Mouse (Mus musculus) kidney, embryonic 14.5 days (tissue): Measurements from ENCODE around the gene Dnajc22. TPM values are rescaled to one million over a fixed set of nuclear protein-coding genes. Genes with fewer than 3 reads are reported as not detected.
"Not testable (repeated sequence)": the region's sequence is repeated elsewhere in the genome, so short reads cannot be mapped to it uniquely, and the experiment has no call there.

Experiments
- ATAC-seq: fragments of 200-750 bp; cut with Nextera tagmentation; 2 replicates; pipeline ENCODE4 v1.8.0; 2017; ENCODE audit warnings: moderate number of reproducible peaks, mild to moderate bottlenecking, moderate TSS enrichment, moderate library complexity; ENCODE audit not compliant: low FRiP score, low TSS enrichment
- H3K27ac ChIP-seq: fragments of 300-500 bp; sonication (generic); 2 replicates; pipeline ENCODE4 v1.5.1; 2014; ENCODE audit warnings: low read depth, mild to moderate bottlenecking, low read length, moderate library complexity, mixed read lengths
- H3K27me3 ChIP-seq: fragments of 300-500 bp; sonication (generic); 2 replicates; pipeline ENCODE4 v1.6.1; 2014; ENCODE audit warnings: mild to moderate bottlenecking, low read length; ENCODE audit not compliant: control insufficient read depth, insufficient read depth
- H3K36me3 ChIP-seq: fragments of 300-500 bp; sonication (generic); 2 replicates; pipeline ENCODE4 v1.6.1; 2014; ENCODE audit warnings: low read length, mixed read lengths; ENCODE audit not compliant: control insufficient read depth, insufficient read depth
- H3K4me1 ChIP-seq: fragments of 300-500 bp; sonication (generic); 2 replicates; pipeline ENCODE4 v1.6.1; 2014; ENCODE audit warnings: low read length, mixed read lengths; ENCODE audit not compliant: control insufficient read depth, insufficient read depth
- H3K4me2 ChIP-seq: fragments of 300-500 bp; sonication (generic); replicated peaks from 2 replicates; pipeline ENCODE4 v1.6.1; 2014; ENCODE audit warnings: low read depth, mild to moderate bottlenecking, low read length
- H3K4me3 ChIP-seq: fragments of 300-500 bp; sonication (generic); 2 replicates; pipeline ENCODE4 v1.5.1; 2014; ENCODE audit warnings: mild to moderate bottlenecking, low read length
- H3K9ac ChIP-seq: fragments of 300-500 bp; sonication (generic); 2 replicates; pipeline ENCODE4 v1.6.1; 2014; ENCODE audit warnings: low read depth, mild to moderate bottlenecking, low read length, moderate library complexity
- H3K9me3 ChIP-seq: fragments of 300-500 bp; sonication (generic); 2 replicates; pipeline ENCODE4 v1.6.1; 2016; ENCODE audit warnings: low read length; ENCODE audit not compliant: control insufficient read depth
- WGBS: fragments of 180-500 bp; shearing (Covaris S2); extraction: QIAGEN DNeasy Blood & Tissue Kit; methylation state at CpG from one replicate; pipeline ENCODE4 v1.1.7; 2014; 5-methylcytosine and 5-hydroxymethylcytosine counted together
- polyA plus RNA-seq: library from polyadenylated mRNA; unstranded; fragments of >200 nt; fragmentation: Nextera tagmentation; extraction: Ambion mirVana; gene quantifications from 2 replicates; pipeline ENCODE4 v1.2.1, GENCODE M21; 2014

Gene Dnajc22
- 5.4 and 7.1 TPM in 2 replicates for polyA plus RNA-seq

DNA sequence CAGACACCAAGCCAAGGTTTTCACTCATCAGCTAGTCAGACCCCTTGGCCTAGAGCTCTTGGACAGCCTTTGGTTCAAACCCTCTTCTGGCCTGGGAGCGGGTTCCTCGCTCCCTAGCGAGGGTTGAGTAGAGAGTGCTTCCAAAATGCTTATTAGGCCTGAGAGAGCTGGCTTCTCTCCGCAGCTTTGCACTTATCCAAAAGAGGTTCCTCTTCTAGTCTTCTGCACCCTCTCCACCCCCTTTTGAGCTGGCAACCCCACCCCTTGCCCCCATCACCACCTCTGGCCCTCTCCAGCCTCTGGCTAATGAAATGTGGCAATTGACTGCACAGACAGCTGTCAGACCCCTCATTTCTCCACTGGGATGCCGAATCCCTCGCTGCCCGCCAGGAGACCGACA, at the start of gene Dnajc22:
Gene Dnajc22 (plus strand): TSS at position 301 of the 400 bp plus-strand sequence.
- 36% methylated on average over 8 of the region's 8 CpGs for WGBS
- ATAC-seq = no peak
- H3K4me3 ChIP-seq = peak within 1 kb of the TSS; percentile 39
- no peaks in the 10 kb centered on the region for H3K9me3 ChIP-seq
- peaks cover 49% of the 10 kb centered on the region for H3K4me1 ChIP-seq
- peak within 1 kb of the TSS; percentile 56 for H3K9ac ChIP-seq
- H3K27me3 ChIP-seq = peaks cover 71% of the 10 kb centered on the region
- H3K4me2 ChIP-seq = peak within 1 kb of the TSS; percentile 84
- H3K27ac ChIP-seq = peak within 1 kb of the TSS; percentile 48; the same call in 1 of the 2 replicates
- no peaks in the 10 kb centered on the region for H3K36me3 ChIP-seq

DNA sequence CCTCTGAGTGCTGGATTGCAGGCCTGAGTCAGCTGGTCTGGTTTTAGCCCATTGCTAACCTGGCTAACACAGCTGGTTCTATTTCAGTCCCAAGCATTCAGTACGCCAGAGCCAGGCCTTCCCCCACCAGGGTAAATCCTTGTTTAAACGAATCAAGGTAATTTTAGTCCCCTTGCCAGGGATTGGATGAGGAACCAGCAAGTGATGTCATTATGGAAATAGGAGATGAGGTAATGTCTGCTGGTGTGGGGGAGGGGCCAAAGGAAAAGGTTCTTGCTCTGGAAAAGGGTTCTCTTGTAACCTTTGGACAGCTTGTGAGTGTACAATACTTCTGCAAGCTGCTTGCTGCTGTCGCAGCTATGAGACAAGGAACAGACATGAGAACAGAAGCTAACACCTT, 48.1 kb upstream of the Dnajc22 start:
- Histone ChIP-seq H3K27me3 (no peaks in the 10 kb centered on the region), H3K4me3 (no peak overlapping the region), H3K9me3 (no peaks in the 10 kb centered on the region), H3K4me1 (peaks cover 15% of the 10 kb centered on the region), H3K27ac (no peak overlapping the region), H3K9ac (no peak overlapping the region), H3K4me2 (no peak overlapping the region), H3K36me3 (no peaks in the 10 kb centered on the region)
- no peak for ATAC-seq
- 60% methylated on average over 3 of the region's 3 CpGs for WGBS

DNA sequence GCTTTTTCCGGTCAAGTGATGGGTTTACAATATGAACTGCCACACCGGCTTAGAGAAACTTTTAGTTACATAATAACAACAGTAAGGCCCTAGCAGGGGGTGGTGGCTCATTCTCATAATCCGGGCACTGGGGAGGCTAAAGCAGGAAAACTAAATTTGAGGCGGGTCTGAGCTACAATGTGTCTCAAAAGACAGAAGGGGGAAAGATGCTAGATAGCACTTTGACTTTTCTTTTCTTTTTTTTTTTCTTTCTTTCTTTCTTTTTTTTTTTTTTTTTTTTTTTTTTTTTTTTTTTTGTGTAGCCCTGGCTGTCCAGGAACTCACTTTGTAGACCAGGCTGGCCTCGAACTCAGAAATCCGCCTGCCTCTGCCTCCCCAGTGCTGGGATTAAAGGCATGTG, 47.2 kb upstream of the Dnajc22 start:
- peaks cover 15% of the 10 kb centered on the region for H3K4me1 ChIP-seq
- H3K36me3 ChIP-seq, H3K4me2 ChIP-seq, H3K9me3 ChIP-seq, ATAC-seq, H3K27ac ChIP-seq, H3K4me3 ChIP-seq, H3K9ac ChIP-seq, H3K27me3 ChIP-seq: not testable (repeated sequence)
- 77% methylated on average over 6 of the region's 6 CpGs for WGBS

DNA sequence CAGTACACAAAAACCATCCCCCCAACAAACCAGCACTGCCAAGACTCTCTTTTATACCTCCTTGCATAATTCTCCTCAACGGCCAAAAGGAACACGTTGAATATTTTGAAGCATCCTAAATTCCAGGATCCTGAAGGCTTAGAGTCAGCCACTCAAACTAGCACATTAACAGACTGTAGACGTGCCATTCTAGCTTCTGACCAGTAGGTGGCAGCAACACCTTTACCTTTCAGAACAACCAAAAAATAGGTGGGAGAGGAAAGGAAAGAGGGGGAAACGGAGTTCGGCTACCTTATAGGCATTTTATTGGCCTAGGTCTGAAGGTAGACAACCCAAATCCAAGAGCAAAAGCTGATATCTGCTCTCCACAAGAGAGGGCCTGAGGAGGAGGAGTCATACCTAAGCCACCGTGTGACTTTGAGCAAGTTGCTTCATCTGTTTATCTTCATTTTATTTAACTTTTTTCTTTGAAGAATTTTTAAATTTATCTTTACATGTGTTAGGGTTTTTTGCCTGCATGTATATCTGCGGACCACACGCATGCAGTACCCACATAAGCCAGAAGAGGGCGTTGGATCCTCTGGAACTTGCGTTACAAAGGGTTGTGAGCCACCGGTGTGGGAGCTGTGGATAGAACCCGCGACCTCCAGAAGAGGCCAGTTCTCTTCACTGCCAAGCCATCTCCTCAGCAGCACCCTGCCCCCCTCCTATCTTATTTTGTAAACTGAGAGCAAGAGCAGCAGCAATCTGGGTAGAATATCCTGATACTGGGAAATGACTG, 43.3 kb upstream of the Dnajc22 start:
- H3K9me3 ChIP-seq = no peaks in the 10 kb centered on the region
- 33% methylated on average over 13 of the region's 13 CpGs for WGBS
- H3K27me3 ChIP-seq = peaks cover 15% of the 10 kb centered on the region
- no peak for ATAC-seq
- no peak overlapping the region for H3K4me2 ChIP-seq
- no peaks in the 10 kb centered on the region for H3K36me3 ChIP-seq
- H3K4me1 ChIP-seq = 0 out of 2 replicates have a peak, but pooled peaks cover 6% of the 10 kb centered on the region
- H3K4me3 ChIP-seq = no peak overlapping the region
- H3K9ac ChIP-seq = no peak overlapping the region
- no peak overlapping the region for H3K27ac ChIP-seq

DNA sequence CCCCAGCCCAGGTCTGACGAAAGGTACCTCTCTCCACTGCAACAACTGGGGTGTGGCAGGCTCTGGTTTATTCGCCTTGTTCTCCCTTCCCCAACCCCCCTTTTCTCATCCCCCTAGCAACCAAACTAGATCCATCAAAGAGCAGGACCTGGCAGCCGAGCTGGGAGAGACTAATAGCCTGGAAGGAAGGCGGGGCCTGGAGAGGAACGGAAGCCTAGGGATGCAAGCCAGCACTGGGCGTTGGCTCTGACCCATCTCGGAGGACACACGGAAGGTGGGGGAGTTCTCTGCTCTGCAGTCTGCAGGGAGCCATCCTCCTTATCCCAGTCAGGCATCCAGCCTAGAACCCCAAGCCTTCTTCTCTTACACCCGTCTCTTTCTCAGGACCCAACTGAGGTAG, 39.6 kb upstream of the Dnajc22 start:
- Histone ChIP-seq H3K4me3 (no peak overlapping the region), H3K27ac (no peak overlapping the region), H3K9ac (no peak overlapping the region), H3K4me1 (peaks cover 17% of the 10 kb centered on the region), H3K9me3 (no peaks in the 10 kb centered on the region), H3K27me3 (peaks cover 52% of the 10 kb centered on the region), H3K4me2 (no peak overlapping the region), H3K36me3 (no peaks in the 10 kb centered on the region)
- WGBS = 4% methylated on average over 9 of the region's 9 CpGs
- no peak for ATAC-seq

DNA sequence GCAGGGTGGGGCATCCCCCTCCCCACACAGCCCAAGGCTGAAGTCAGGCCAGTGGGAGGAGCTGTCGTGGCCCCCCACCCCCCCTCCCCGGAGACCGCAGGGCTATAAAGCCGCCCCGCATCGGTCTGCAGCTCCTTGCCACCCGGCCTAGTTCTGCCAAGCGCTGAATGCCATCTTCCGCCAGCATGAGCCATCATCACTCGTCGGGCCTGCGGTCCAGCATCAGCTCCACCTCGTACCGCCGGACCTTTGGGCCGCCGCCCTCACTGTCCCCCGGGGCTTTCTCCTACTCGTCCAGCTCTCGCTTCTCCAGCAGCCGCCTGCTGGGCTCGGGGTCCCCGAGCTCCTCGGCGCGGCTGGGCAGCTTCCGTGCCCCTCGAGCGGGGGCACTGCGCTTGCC, 37.9 kb upstream of the Dnajc22 start, which contains the start of gene Prph:
Gene Prph (plus strand): TSS at position 135 of the 400 bp plus-strand sequence.
- H3K27me3 ChIP-seq = peaks cover 62% of the 10 kb centered on the region

DNA sequence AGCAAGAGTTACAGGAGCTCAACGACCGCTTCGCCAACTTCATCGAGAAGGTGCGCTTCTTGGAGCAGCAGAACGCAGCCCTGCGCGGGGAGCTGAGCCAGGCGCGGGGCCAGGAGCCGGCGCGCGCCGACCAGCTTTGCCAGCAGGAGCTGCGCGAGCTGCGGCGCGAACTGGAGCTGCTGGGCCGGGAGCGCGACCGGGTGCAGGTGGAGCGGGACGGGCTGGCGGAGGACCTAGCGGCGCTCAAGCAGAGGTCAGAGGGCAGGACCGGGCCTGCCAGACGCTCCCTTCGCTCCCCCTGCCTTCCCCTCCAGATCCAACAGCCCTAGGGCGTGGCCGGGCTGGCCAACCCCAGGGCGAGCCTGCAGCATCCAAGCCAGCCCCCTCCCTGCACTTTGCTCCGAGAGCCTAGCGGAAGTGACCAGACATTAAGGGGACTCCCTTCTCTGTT, 37.4 kb upstream of the Dnajc22 start:
- Histone ChIP-seq H3K27ac (no peak overlapping the region), H3K4me1 (peaks cover 17% of the 10 kb centered on the region), H3K27me3 (peaks cover 62% of the 10 kb centered on the region), H3K4me3 (peak overlapping the region; percentile 35), H3K36me3 (no peaks in the 10 kb centered on the region), H3K9me3 (no peaks in the 10 kb centered on the region), H3K9ac (peak overlapping the region; percentile 37; the same call in 1 of the 2 replicates), H3K4me2 (peak overlapping the region; percentile 59)
- WGBS = under 1% methylated on average over 34 of the region's 37 CpGs
- ATAC-seq = peak; percentile 45

More for the DNA sequence above, 37.9 kb upstream of the Dnajc22 start, which contains the start of gene Prph:
- peak within 1 kb of the TSS; percentile 37; the same call in 1 of the 2 replicates for H3K9ac ChIP-seq
- no peak within 1 kb of the TSS for H3K27ac ChIP-seq
- H3K9me3 ChIP-seq = no peaks in the 10 kb centered on the region
- peak within 1 kb of the TSS; percentile 59 for H3K4me2 ChIP-seq
- peak within 1 kb of the TSS; percentile 35 for H3K4me3 ChIP-seq
- WGBS = under 1% methylated on average over 30 of the region's 30 CpGs
- peaks cover 17% of the 10 kb centered on the region for H3K4me1 ChIP-seq
- H3K36me3 ChIP-seq = no peaks in the 10 kb centered on the region
- ATAC-seq = no peak

DNA sequence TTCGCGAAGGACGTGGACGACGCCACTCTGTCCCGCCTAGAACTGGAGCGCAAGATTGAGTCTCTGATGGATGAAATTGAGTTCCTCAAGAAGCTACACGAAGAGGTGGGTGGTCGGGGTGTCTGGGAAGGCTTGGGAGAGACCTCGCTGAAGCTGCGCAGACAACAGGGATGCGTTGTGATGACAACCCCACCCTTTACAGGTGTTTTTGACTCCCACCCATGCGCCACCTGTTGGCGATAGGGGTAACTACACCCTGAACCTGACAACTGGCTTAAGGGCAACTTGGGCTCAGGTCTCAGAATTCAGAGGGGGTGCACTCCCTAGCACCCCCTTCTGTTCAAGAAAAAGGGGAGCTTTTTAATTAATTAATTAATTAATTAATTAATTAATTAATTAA, 36.6 kb upstream of the Dnajc22 start:
- H3K9ac ChIP-seq = no peak overlapping the region
- 5% methylated on average over 14 of the region's 14 CpGs for WGBS
- peaks cover 17% of the 10 kb centered on the region for H3K4me1 ChIP-seq
- no peak for ATAC-seq
- H3K4me3 ChIP-seq = no peak overlapping the region; the same call in 1 of the 2 replicates
- peaks cover 65% of the 10 kb centered on the region for H3K27me3 ChIP-seq
- no peaks in the 10 kb centered on the region for H3K36me3 ChIP-seq
- no peak overlapping the region for H3K4me2 ChIP-seq
- no peak overlapping the region for H3K27ac ChIP-seq
- no peaks in the 10 kb centered on the region for H3K9me3 ChIP-seq

DNA sequence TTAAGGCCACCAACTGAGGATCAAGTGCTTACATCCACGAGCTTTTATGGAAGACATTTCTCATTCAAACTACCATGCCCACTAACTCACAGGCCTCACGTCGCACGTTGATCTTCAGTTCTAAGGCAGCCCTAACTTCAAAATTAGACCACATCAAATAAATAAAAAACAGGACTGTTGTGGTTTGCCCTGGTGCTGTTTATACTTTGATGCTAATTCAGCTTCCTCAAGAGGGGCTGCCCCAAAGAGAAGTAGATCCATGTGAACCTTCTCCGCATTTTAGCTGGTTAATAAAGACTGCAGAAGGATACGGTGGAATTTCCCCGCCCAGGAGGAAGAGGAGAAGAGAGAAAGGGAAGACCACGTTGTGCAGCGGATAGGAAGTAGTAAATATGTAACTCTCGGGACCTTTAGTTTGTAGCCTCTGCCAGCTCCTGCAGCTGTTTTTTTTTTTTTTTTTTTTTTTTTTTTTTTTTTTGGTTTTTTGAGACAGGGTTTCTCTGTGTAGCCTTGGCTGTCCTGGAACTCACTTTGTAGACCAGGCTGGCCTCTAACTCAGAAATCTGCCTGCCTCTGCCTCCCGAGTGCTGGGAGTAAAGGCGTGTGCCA, 27.3 kb upstream of the Dnajc22 start:
- H3K27me3 ChIP-seq = peaks cover 7% of the 10 kb centered on the region; the same call in 1 of the 2 replicates
- no peaks in the 10 kb centered on the region for H3K9me3 ChIP-seq
- H3K4me3 ChIP-seq = no peak overlapping the region
- H3K36me3 ChIP-seq = no peaks in the 10 kb centered on the region
- H3K9ac ChIP-seq = no peak overlapping the region
- H3K4me1 ChIP-seq = no peaks in the 10 kb centered on the region
- no peak overlapping the region for H3K4me2 ChIP-seq
- no peak overlapping the region for H3K27ac ChIP-seq
- no peak for ATAC-seq
- WGBS = 81% methylated on average over 12 of the region's 12 CpGs
